Mouse (Mus musculus): Measurements from ENCODE around the gene Gm45213. TPM values are rescaled to one million over a fixed set of nuclear protein-coding genes. Genes with fewer than 3 reads are reported as not detected.

Gene Gm45213
- polyA plus RNA-seq, 1 experiment from 2014 or later = not detected

Other genes starting within 250 kb of the Gm45213 start
- gene Pcsk6, start 181.9 kb upstream of the Gm45213 start, polyA plus RNA-seq (2014; fragmentation: Nextera tagmentation; extraction: Ambion mirVana) = 5.3 and 6.4 TPM in 2 replicates
- gene Snrpa1, start 15.4 kb downstream of the Gm45213 start, polyA plus RNA-seq (2014; fragmentation: Nextera tagmentation; extraction: Ambion mirVana) = 271 and 274 TPM in 2 replicates
- gene Selenos, start 36.0 kb downstream of the Gm45213 start, polyA plus RNA-seq (2014; fragmentation: Nextera tagmentation; extraction: Ambion mirVana) = 87.7 and 89.7 TPM in 2 replicates
- 23.9 and 27.1 TPM in 2 replicates for gene Chsy1, start 65.9 kb downstream of the Gm45213 start, polyA plus RNA-seq (2014; fragmentation: Nextera tagmentation; extraction: Ambion mirVana)

All from limb, embryonic 11.5 days (tissue).